In the genomic region with DNA sequence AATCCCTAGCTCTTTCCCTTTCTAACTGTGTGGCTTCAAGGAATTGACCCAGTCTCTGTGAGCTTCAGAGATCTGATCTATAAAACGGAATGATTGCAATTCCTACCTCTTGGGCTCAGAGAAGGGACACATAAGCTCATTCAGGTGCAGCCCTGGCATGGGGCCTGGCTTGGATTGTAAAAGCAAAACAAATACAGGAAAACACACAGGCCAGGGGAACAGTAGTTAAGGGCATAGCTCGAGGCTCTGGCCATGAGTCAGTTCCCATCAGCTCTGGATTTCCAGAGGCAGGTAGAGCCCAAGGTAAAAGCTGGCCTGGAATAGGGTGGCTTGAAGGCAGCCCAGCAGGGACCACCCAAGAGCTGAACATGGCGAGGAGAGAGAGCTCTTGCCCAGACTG, we compare ENCODE assay signal across 26 mouse cellular contexts. TPM values are rescaled to one million over a fixed set of nuclear protein-coding genes. Genes with fewer than 3 reads are reported as not detected.
DNase-seq lines count a peak whose midpoint lies in the region; ATAC-seq and TF ChIP-seq lines count a peak whose summit lies in the region.
"Had no signal": no experiment of that assay in that cellular context is flagged by ENCODE, and none has a peak within 500 bp of the region (broad histone marks: within the 10 kb centered on the region; RNA-seq: fewer than 3 reads in every experiment).

No protein-coding gene starts in this region.

- no peaks in the 10 kb centered on the region for H3K27me3 ChIP-seq in lung, embryonic 16.5 days (ENCODE audit: control insufficient read depth, insufficient read depth, low read depth, low read length)
- no peaks in the 10 kb centered on the region for H3K27me3 ChIP-seq in stomach, postnatal 0 days (ENCODE audit: control insufficient read depth, insufficient read depth, low read length)
- no peaks in the 10 kb centered on the region for H3K27me3 ChIP-seq in forebrain, embryonic 13.5 days
- H3K27me3 ChIP-seq in midbrain, embryonic 13.5 days = no peaks in the 10 kb centered on the region
- H3K27me3 ChIP-seq: heart, embryonic 15.5 days; hindbrain, embryonic 15.5 days; intestine, embryonic 15.5 days had no signal

- H3K4me3 ChIP-seq in gastrocnemius, adult 2 months = no peak overlapping the region
- no peak overlapping the region for H3K4me3 ChIP-seq in lung, embryonic 16.5 days (ENCODE audit: low read length)
- no peak overlapping the region for H3K4me3 ChIP-seq in stomach, postnatal 0 days (ENCODE audit: low read depth, low read length)
- H3K4me3 ChIP-seq in forebrain, embryonic 13.5 days = no peak overlapping the region
- no peak overlapping the region for H3K4me3 ChIP-seq in midbrain, embryonic 13.5 days (replicated peaks)
- H3K4me3 ChIP-seq: heart, embryonic 15.5 days; hindbrain, embryonic 15.5 days; intestine, embryonic 15.5 days; midbrain, embryonic 10.5 days had no signal

- peak overlapping the region; percentile 46 for H3K27ac ChIP-seq in gastrocnemius, adult 2 months
- no peak overlapping the region for H3K27ac ChIP-seq in lung, embryonic 16.5 days (ENCODE audit: low read length)
- H3K27ac ChIP-seq in stomach, postnatal 0 days (replicated peaks) = peak overlapping the region; percentile 18; the same call in 1 of the 2 replicates
- H3K27ac ChIP-seq in forebrain, embryonic 13.5 days = no peak overlapping the region
- H3K27ac ChIP-seq in midbrain, embryonic 13.5 days = no peak overlapping the region
- H3K27ac ChIP-seq: heart, embryonic 15.5 days; hindbrain, embryonic 15.5 days; intestine, embryonic 15.5 days; midbrain, embryonic 10.5 days had no signal

- DNase-seq in gastrocnemius, adult 2 months = no peak
- DNase-seq in gastrocnemius, postnatal 14 days = no peak
- peak; percentile 16 for DNase-seq in kidney, postnatal 10 days
- no peak for DNase-seq in stomach, postnatal 0 days (ENCODE audit: low spot score)
- DNase-seq in right cerebral cortex, postnatal 36 days (ENCODE audit: low spot score in 2 of 2) = no peak
- DNase-seq: adrenal gland, postnatal 14 days; cerebellum, postnatal 14 days; embryo, embryonic 11 days; gastrocnemius, postnatal 10 days; heart, adult 18-20 months; heart, postnatal 4 days; layer of hippocampus, adult 9-11 months; lung, embryonic 14.5 days; right cerebral cortex, postnatal 4 days; thymus, postnatal 14 days had no signal

- no peak overlapping the region for H3K9ac ChIP-seq in lung, embryonic 16.5 days (ENCODE audit: low read length)
- H3K9ac ChIP-seq in stomach, postnatal 0 days (ENCODE audit: low read length) = no peak overlapping the region
- H3K9ac ChIP-seq in forebrain, embryonic 13.5 days = no peak overlapping the region
- no peak overlapping the region for H3K9ac ChIP-seq in midbrain, embryonic 13.5 days (replicated peaks)
- H3K9ac ChIP-seq: heart, embryonic 15.5 days; hindbrain, embryonic 15.5 days; intestine, embryonic 15.5 days; lung, embryonic 14.5 days had no signal

- TF ChIP-seq EP300 in stomach, postnatal 0 days (optimal IDR thresholded peaks at IDR 0.05) = no peak

- peak; percentile 43; the same call in 1 of the 2 replicates for ATAC-seq in lung, embryonic 16.5 days (ENCODE audit: low read depth)
- ATAC-seq in stomach, postnatal 0 days (ENCODE audit: low FRiP score, low TSS enrichment) = 0 out of 2 replicates have a peak, but pooled peaks have one; percentile 31
- ATAC-seq in forebrain, embryonic 13.5 days = no peak
- ATAC-seq in midbrain, embryonic 13.5 days = no peak
- ATAC-seq: activated CD4-positive, CD25-positive, alpha-beta regulatory T cell, adult 4 months; intestine, embryonic 15.5 days had no signal

- H3K9me3 ChIP-seq in lung, embryonic 16.5 days (ENCODE audit: control insufficient read depth, low read length) = no peaks in the 10 kb centered on the region
- no peaks in the 10 kb centered on the region for H3K9me3 ChIP-seq in stomach, postnatal 0 days (ENCODE audit: control insufficient read depth, low read length)
- no peaks in the 10 kb centered on the region for H3K9me3 ChIP-seq in forebrain, embryonic 13.5 days (replicated peaks)
- H3K9me3 ChIP-seq in midbrain, embryonic 13.5 days = no peaks in the 10 kb centered on the region
- H3K9me3 ChIP-seq: heart, embryonic 15.5 days; hindbrain, embryonic 15.5 days; intestine, embryonic 15.5 days; midbrain, embryonic 10.5 days had no signal

- H3K36me3 ChIP-seq in lung, embryonic 16.5 days (ENCODE audit: control insufficient read depth, insufficient read depth, low read length) = no peaks in the 10 kb centered on the region
- H3K36me3 ChIP-seq in stomach, postnatal 0 days (ENCODE audit: control insufficient read depth, insufficient read depth, low read length) = no peaks in the 10 kb centered on the region
- no peaks in the 10 kb centered on the region for H3K36me3 ChIP-seq in forebrain, embryonic 13.5 days (ENCODE audit: poor library complexity, severe bottlenecking)
- H3K36me3 ChIP-seq in midbrain, embryonic 13.5 days = no peaks in the 10 kb centered on the region
- H3K36me3 ChIP-seq: heart, embryonic 15.5 days; hindbrain, embryonic 15.5 days; intestine, embryonic 15.5 days; midbrain, embryonic 10.5 days had no signal

- H3K4me2 ChIP-seq in lung, embryonic 16.5 days (ENCODE audit: low read depth, low read length) = no peak overlapping the region
- H3K4me2 ChIP-seq in stomach, postnatal 0 days (replicated peaks; ENCODE audit: low read depth) = no peak overlapping the region
- H3K4me2 ChIP-seq in forebrain, embryonic 13.5 days = no peak overlapping the region
- H3K4me2 ChIP-seq in midbrain, embryonic 13.5 days (replicated peaks) = no peak overlapping the region
- H3K4me2 ChIP-seq: heart, embryonic 15.5 days; hindbrain, embryonic 15.5 days; intestine, embryonic 15.5 days; liver, embryonic 11.5 days; lung, embryonic 14.5 days had no signal

- peaks cover 3% of the 10 kb centered on the region; the same call in 1 of the 2 replicates for H3K4me1 ChIP-seq in lung, embryonic 16.5 days (replicated peaks; ENCODE audit: control insufficient read depth, insufficient read depth, low read length)
- H3K4me1 ChIP-seq in stomach, postnatal 0 days (replicated peaks; ENCODE audit: control insufficient read depth, insufficient read depth) = no peaks in the 10 kb centered on the region
- no peaks in the 10 kb centered on the region for H3K4me1 ChIP-seq in forebrain, embryonic 13.5 days
- H3K4me1 ChIP-seq in midbrain, embryonic 13.5 days (replicated peaks) = no peaks in the 10 kb centered on the region
- H3K4me1 ChIP-seq: heart, embryonic 15.5 days; hindbrain, embryonic 15.5 days had no signal

- intact Hi-C loops in gastrocnemius, adult 2 months (cut with DNase I) = no loop called here
- intact Hi-C loops in gastrocnemius, postnatal 14 days (cut with DNase I; ENCODE audit: low total_unique reads) = no loop called here

- WGBS in lung, embryonic 16.5 days = 28% methylated on average over 3 of the region's 3 CpGs
- 41% methylated on average over 3 of the region's 3 CpGs for WGBS in stomach, postnatal 0 days
- 57% methylated on average over 3 of the region's 3 CpGs for WGBS in forebrain, embryonic 13.5 days
- WGBS in midbrain, embryonic 13.5 days = 73% methylated on average over 3 of the region's 3 CpGs

- no peak for TF ChIP-seq CTCF in gastrocnemius, adult 2 months (IDR thresholded peaks at IDR 0.05)
- no peak for TF ChIP-seq CTCF in stomach, postnatal 0 days (IDR thresholded peaks at IDR 0.05; ENCODE audit: low read depth)

RNA-seq across cellular contexts. Expression of a gene that starts 9.2 kb away (rescaled TPM):
- under 1 TPM in 1 of 2 experiments, not detected in 1; 0.23 TPM for total RNA-seq in gastrocnemius, adult 2 months (2021)
- total RNA-seq in gastrocnemius, postnatal 14 days (2021) = under 1 TPM; 0.29 to 0.59 TPM
- polyA plus RNA-seq in lung, embryonic 16.5 days (2015; fragmentation: Nextera tagmentation; extraction: Ambion mirVana) = 7.1 and 7.4 TPM in 2 replicates
- polyA plus RNA-seq in stomach, postnatal 0 days (2015; fragmentation: Nextera tagmentation; extraction: Ambion mirVana) = 10.1 and 10.8 TPM in 2 replicates
- polyA plus RNA-seq in forebrain, embryonic 13.5 days (2015; fragmentation: Nextera tagmentation; extraction: Ambion mirVana) = 0.09 TPM in 1 of 2 replicates, not detected in the other
- polyA plus RNA-seq in midbrain, embryonic 13.5 days (2015; fragmentation: Nextera tagmentation; extraction: Ambion mirVana) = not detected in 2 replicates
- total RNA-seq: adrenal gland, postnatal 14 days; heart, adult 18-20 months; left cerebral cortex, adult 8-10 months had no signal
- polyA plus RNA-seq: activated CD4-positive, CD25-positive, alpha-beta regulatory T cell, adult 4 months; limb, embryonic 11.5 days had no signal

Comparison
In these comparisons a context has a peak if more than half of its experiments do, and no peak if none do; other contexts are left out.
1. H3K27ac ChIP-seq: peak in gastrocnemius, adult 2 months (single experiment) and stomach, postnatal 0 days (single experiment); none in lung, embryonic 16.5 days (single experiment), forebrain, embryonic 13.5 days (single experiment) and midbrain, embryonic 13.5 days (single experiment).
2. ATAC-seq: peak in lung, embryonic 16.5 days (single experiment) and stomach, postnatal 0 days (single experiment); none in forebrain, embryonic 13.5 days (single experiment) and midbrain, embryonic 13.5 days (single experiment).